Mouse (Mus musculus) C2C12 (cell line): ENCODE data around the gene Morc2a. TPM values are rescaled to one million over a fixed set of nuclear protein-coding genes. Genes with fewer than 3 reads are reported as not detected.

Experiments used
- H3K27me3 ChIP-seq: one replicate; pipeline ENCODE4 v1.6.1; 2011; ENCODE audit not compliant: control insufficient read depth, insufficient read depth, insufficient read length
- H3K36me3 ChIP-seq: one replicate; pipeline ENCODE4 v1.6.1; 2011; ENCODE audit not compliant: control insufficient read depth, insufficient read depth
- H3K4me3 ChIP-seq: one replicate; pipeline ENCODE4 v1.5.1; 2011; ENCODE audit warnings: mild to moderate bottlenecking, control low read depth; ENCODE audit not compliant: poor library complexity, insufficient read depth, severe bottlenecking
- H3K79me2 ChIP-seq: one replicate; pipeline ENCODE4 v1.6.1; 2011; ENCODE audit not compliant: control insufficient read depth, insufficient read depth
- H3K79me3 ChIP-seq: one replicate; pipeline ENCODE4 v1.6.1; 2011; ENCODE audit warnings: low read depth, control low read depth
- H3ac ChIP-seq: one replicate; pipeline ENCODE3; 2011; ENCODE audit warnings: low read depth; ENCODE audit not compliant: control insufficient read depth, insufficient read length
- CEBPB ChIP-seq: IDR thresholded peaks from one replicate; pipeline ENCODE4 v1.6.1; 2011; ENCODE audit warnings: low read depth, mild to moderate bottlenecking, control low read depth, moderate library complexity
- CTCF ChIP-seq: IDR thresholded peaks from one replicate; pipeline ENCODE4 v1.5.1; 2011; ENCODE audit not compliant: control insufficient read depth, insufficient read depth, insufficient read length
- FOSL1 ChIP-seq: IDR thresholded peaks from one replicate; pipeline ENCODE4 v1.8.0; 2011; ENCODE audit warnings: mild to moderate bottlenecking, low read length; ENCODE audit not compliant: poor library complexity, insufficient read depth, severe bottlenecking
- MAX ChIP-seq: IDR thresholded peaks from one replicate; pipeline ENCODE4 v1.6.1; 2011; ENCODE audit warnings: mild to moderate bottlenecking, control low read depth
- MYOD1 ChIP-seq: IDR thresholded peaks from one replicate; pipeline ENCODE4 v1.6.1; 2011; ENCODE audit warnings: low read depth; ENCODE audit not compliant: control insufficient read depth, insufficient read length
- MYOG ChIP-seq: IDR thresholded peaks from one replicate; pipeline ENCODE4 v1.6.1; 2011; ENCODE audit not compliant: control insufficient read depth, insufficient read length; ENCODE audit errors: extremely low read depth
- USF1 ChIP-seq: IDR thresholded peaks from one replicate; pipeline ENCODE4 v1.6.1; 2011; ENCODE audit warnings: low read depth, mild to moderate bottlenecking, control low read depth, moderate library complexity
- polyA plus RNA-seq: library from polyadenylated mRNA; unstranded; fragments of >200 nt; fragmentation: generic; extraction: Trizol; gene quantifications from one replicate; pipeline ENCODE4 v1.2.1, GENCODE M21; 2012; ENCODE audit warnings: missing spikeins

Gene Morc2a
- polyA plus RNA-seq, 1 experiment, result 21.7 TPM

DNA sequence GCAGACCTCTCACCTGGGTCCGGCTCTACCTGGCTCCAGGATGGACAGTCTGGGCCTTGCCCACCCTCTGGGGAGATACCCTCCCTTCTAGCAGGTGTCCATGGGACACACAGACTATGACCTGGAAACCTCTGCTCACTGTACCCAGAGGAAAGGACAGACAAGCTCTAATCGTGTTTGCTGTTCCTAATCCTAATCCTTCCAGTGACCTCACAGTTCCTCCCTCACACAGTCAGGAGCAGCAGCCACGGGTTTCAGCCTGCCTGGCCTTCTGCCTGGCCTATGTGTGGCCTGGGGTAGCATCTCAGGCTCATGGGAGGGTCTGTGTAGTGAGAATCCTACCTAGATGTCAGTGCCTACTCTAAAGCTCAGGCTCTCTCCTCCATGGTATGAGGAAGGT lies 73.9 kb downstream of the Morc2a start:
- Histone ChIP-seq H3K36me3 (no peaks in the 10 kb centered on the region), H3K79me2 (no peaks in the 10 kb centered on the region), H3ac (no peak overlapping the region), H3K27me3 (peaks cover 3% of the 10 kb centered on the region), H3K4me3 (no peak overlapping the region), H3K79me3 (no peaks in the 10 kb centered on the region)
- TF ChIP-seq MYOD1 (no peak), MYOG (no peak), FOSL1 (no peak), MAX (no peak), CTCF (no peak), CEBPB (no peak), USF1 (no peak)

DNA sequence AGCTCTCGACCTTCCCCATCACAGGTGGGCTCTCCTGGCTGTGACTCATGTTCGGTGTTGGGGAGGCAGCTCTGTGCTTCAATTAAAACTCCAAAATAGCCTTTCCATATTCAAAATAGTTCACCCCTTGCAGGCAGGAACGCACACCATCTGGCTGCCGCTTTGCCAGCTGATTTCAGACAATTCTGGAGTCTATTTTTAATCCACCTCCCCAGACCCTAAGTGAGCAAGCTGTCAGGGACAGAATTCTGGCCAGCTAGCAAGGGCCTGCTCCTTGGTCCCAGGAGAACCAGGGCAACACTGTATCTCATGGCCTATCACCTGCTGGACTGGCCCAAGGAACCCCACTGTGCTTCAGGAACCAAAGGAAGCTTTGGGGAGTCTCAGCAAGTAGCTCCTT lies 74.9 kb downstream of the Morc2a start:
- TF ChIP-seq USF1, result no peak
- TF ChIP-seq CTCF, result no peak
- no peak for TF ChIP-seq FOSL1
- H3K36me3 ChIP-seq, result no peaks in the 10 kb centered on the region
- H3K79me2 ChIP-seq, result no peaks in the 10 kb centered on the region
- peaks cover 3% of the 10 kb centered on the region for H3K27me3 ChIP-seq
- no peaks in the 10 kb centered on the region for H3K79me3 ChIP-seq
- H3K4me3 ChIP-seq, result no peak overlapping the region
- no peak overlapping the region for H3ac ChIP-seq

DNA sequence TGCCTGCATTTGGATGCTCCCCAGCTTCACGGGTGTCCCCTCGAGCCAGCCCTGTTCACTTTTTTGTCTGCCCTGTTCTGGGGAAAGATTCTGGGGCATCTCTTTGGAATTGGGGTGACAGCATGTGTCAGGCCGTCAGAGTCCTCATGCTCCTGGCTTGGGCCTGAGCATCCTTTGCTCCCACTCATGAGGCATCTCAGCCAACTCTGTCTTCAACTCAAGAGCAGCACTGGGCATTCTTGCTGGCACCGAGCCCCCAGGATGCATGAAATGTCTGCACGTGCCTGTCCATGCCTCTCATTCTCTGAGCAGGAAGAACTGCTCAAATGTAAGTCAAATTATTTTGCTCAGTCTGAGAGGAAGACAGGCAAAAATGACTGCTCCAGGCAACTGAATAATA lies 75.7 kb downstream of the Morc2a start:
- Histone ChIP-seq H3K79me2 (no peaks in the 10 kb centered on the region), H3K4me3 (no peak overlapping the region), H3K79me3 (no peaks in the 10 kb centered on the region), H3K36me3 (no peaks in the 10 kb centered on the region), H3ac (no peak overlapping the region), H3K27me3 (peaks cover 3% of the 10 kb centered on the region)
- TF ChIP-seq MYOG, result no peak
- TF ChIP-seq CTCF, result no peak
- TF ChIP-seq CEBPB, result no peak
- TF ChIP-seq USF1, result no peak
- no peak for TF ChIP-seq MAX
- no peak for TF ChIP-seq MYOD1
- no peak for TF ChIP-seq FOSL1

DNA sequence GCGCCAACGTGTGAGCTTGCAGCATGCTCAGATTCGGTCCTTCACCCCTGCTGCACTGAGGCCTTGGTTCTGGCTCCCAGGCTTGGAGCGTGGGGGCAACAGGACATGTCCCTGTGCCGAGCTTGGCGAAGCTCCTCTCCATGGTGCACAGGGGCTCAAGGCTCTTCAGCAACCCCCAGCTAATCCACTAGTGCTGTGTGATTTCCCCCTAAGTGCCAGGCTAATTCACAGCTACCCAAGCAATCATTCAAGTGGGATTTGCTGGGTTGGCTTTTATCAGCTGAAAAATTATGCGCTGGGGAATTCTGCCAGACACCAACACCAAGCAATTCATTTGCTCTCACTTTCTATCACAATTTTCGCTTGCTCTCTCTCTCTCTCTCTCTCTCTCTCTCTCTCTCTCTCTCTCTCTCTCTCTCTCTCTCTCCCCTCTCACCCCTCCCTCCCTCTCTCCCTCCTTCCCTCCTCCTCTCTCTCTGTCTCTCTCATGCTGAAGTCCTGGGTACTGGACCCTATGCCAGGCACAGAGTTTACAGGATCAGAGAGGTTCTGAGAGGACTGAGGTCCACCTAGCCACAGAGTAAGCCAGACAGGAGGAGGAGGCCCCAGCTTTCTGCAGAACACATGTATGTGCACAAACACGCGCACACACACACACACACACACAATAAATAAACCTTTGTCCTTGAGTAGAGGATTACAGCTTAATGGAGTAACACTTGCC lies 76.5 kb downstream of the Morc2a start:
- H3K4me3 ChIP-seq, result no peak overlapping the region
- no peaks in the 10 kb centered on the region for H3K36me3 ChIP-seq
- TF ChIP-seq FOSL1 (no peak), MAX (no peak), CEBPB (no peak), MYOG (no peak), MYOD1 (no peak), CTCF (no peak), USF1 (no peak)
- H3K27me3 ChIP-seq, result no peaks in the 10 kb centered on the region
- H3K79me2 ChIP-seq, result no peaks in the 10 kb centered on the region
- no peak overlapping the region for H3ac ChIP-seq
- no peaks in the 10 kb centered on the region for H3K79me3 ChIP-seq

DNA sequence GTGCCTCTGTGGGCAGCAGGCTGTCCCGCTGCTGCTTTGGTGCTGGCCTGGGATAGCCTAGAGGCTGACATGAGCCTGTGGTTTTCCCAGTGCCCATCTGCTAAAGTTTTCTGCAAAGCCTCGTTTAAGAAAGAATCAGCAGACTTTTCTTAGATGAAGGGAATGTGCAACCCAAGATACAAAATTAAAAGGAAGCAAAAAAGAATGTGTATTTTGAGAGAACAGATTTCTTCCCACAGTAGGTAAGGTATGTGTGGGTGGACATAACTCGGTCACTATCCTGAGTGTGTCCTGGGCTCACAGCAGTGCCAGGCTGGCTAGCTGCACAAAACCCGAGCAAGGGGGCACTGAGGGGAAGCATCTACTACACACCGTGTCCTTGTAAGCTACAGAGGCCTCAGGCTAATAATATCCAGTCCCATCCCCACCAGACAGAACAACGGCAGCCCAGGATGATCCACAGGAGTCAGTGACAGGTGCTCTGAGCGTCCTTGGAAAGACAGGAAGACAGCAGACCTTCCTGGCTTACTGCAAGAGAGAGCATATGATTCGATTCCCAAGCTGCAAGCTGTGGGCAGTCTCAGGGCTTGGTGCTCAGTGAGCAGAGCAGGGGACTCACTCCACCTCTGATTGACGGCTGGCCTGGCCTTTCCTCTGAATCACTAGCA lies 78.6 kb downstream of the Morc2a start:
- no peaks in the 10 kb centered on the region for H3K27me3 ChIP-seq
- no peaks in the 10 kb centered on the region for H3K79me3 ChIP-seq
- TF ChIP-seq FOSL1 (no peak), MYOD1 (peak; percentile 49)
- no peaks in the 10 kb centered on the region for H3K36me3 ChIP-seq
- no peak overlapping the region for H3K4me3 ChIP-seq
- H3K79me2 ChIP-seq, result no peaks in the 10 kb centered on the region
- no peak overlapping the region for H3ac ChIP-seq

DNA sequence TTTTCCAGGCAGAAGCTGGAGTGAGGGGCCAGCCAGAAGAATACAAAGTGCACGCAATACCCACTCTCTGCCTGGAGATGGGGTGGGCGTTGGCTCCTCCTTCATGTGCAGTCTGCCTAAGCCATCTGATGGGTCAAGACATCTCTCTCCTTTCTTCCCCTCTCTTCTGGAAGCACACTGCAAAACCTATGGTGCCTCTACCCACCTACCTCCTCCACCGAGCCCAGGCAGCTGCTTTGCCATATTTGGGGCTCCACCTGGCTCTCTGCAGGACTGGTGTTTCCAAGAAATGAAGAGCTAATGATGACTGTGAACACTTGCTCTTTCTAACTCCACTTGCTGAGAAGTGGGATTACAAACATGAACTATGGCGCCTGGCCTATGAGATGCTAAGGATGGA lies 82.5 kb downstream of the Morc2a start:
- H3K36me3 ChIP-seq, result no peaks in the 10 kb centered on the region
- no peaks in the 10 kb centered on the region for H3K79me3 ChIP-seq
- H3K4me3 ChIP-seq, result no peak overlapping the region
- no peaks in the 10 kb centered on the region for H3K27me3 ChIP-seq
- H3ac ChIP-seq, result no peak overlapping the region
- no peaks in the 10 kb centered on the region for H3K79me2 ChIP-seq
- TF ChIP-seq MYOD1 (no peak), FOSL1 (no peak), CTCF (no peak), USF1 (no peak), CEBPB (no peak), MAX (no peak), MYOG (no peak)
